Mouse (Mus musculus): ENCODE measurements at regions not wholly inside any gene's neighbourhood (a gene's known extent, or its start where the extent isn't known, plus 50 kb on each side); places are given as distances from the start of the nearest gene placed in this dataset.

DNA sequence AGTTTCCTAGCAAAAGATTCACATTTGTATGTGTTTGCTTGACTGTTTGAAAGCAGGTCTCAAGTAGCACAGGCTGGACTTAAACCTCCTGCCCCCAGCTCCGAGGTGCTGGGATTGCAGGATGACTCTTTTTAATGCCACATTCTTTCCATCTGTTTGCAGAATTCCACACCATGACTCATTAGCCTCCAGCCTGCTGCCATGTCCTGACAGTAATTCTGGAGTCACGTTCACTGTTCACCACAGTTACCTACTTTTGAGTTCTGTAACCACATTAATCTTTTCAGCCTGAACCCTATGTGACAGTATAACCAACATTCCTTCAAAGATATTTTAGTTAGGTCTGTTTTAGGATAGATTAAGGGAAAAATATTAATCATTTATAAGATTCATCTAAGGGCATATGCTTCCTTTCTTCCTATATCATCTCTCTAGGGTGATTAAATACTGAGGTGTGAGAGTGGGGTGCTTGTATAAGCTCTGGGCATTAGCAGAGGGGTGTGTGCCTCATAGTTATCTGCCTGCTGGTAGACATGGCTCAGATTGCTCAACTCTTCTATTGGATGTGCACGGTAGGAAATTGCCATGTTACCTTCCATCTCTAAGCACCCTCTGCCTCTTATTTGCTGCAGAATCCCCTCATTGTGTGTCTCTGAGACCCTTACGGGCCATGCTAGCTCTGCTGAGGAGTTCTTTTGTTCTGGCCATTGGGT lies 105.3 kb upstream of the Kitl start:
- Histone ChIP-seq H3K27me3 (ENCODE audit: control insufficient read depth, insufficient read depth, low read length) (no peaks in the 10 kb centered on the region), H3K9me3 (ENCODE audit: control insufficient read depth, low read length) (no peaks in the 10 kb centered on the region), H3K36me3 (ENCODE audit: control insufficient read depth, insufficient read depth, low read length) (no peaks in the 10 kb centered on the region), H3K4me2 (ENCODE audit: low read depth) (no peak overlapping the region), H3K4me1 (ENCODE audit: control insufficient read depth, insufficient read depth, low read length) (no peaks in the 10 kb centered on the region), H3K4me3 (ENCODE audit: low read depth, low read length) (no peak overlapping the region), H3K9ac (ENCODE audit: low read length) (no peak overlapping the region), H3K27ac (ENCODE audit: low read depth, low read length) (no peak overlapping the region)
- DNase-seq (ENCODE audit: low spot score), result no peak
- no peak for ATAC-seq (ENCODE audit: insufficient read depth, low FRiP score, low TSS enrichment)
- 72% methylated on average over 4 of the region's 4 CpGs for WGBS

DNA sequence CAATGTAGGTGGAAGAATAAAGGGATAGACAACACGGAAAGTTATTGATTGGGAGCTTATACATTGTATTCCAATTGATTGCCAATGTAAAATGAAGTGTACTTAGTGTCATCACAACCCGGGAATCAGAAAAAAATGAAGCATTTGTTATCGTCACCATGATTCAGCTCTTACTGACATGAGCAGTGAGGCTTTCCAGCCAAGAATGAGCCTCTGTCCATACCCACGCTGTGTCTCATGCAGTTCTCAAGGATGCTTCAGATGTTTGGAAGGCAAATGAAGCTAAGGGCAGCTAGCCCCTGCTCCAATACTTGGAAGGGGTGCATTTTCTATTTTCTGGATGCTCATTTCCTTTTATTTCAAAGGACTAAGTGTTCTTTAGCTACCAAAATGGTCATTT lies 107.4 kb upstream of the Kitl start:
- ATAC-seq (ENCODE audit: insufficient read depth, low FRiP score, low TSS enrichment) (no peak), DNase-seq (ENCODE audit: low spot score) (no peak)
- 69% methylated on average over 4 of the region's 4 CpGs for WGBS
- Histone ChIP-seq H3K27me3 (ENCODE audit: control insufficient read depth, insufficient read depth, low read length) (no peaks in the 10 kb centered on the region), H3K4me1 (ENCODE audit: control insufficient read depth, insufficient read depth, low read length) (no peaks in the 10 kb centered on the region), H3K9ac (ENCODE audit: low read length) (no peak overlapping the region), H3K4me3 (ENCODE audit: low read depth, low read length) (no peak overlapping the region), H3K36me3 (ENCODE audit: control insufficient read depth, insufficient read depth, low read length) (no peaks in the 10 kb centered on the region), H3K4me2 (ENCODE audit: low read depth) (no peak overlapping the region), H3K27ac (ENCODE audit: low read depth, low read length) (no peak overlapping the region), H3K9me3 (ENCODE audit: control insufficient read depth, low read length) (no peaks in the 10 kb centered on the region)

- Histone ChIP-seq H3K9ac (ENCODE audit: low read length) (no peak overlapping the region), H3K4me3 (ENCODE audit: low read depth, low read length) (no peak overlapping the region), H3K4me2 (ENCODE audit: low read depth) (no peak overlapping the region), H3K9me3 (ENCODE audit: control insufficient read depth, low read length) (no peaks in the 10 kb centered on the region), H3K27me3 (ENCODE audit: control insufficient read depth, insufficient read depth, low read length) (no peaks in the 10 kb centered on the region), H3K36me3 (ENCODE audit: control insufficient read depth, insufficient read depth, low read length) (no peaks in the 10 kb centered on the region), H3K27ac (ENCODE audit: low read depth, low read length) (no peak overlapping the region), H3K4me1 (ENCODE audit: control insufficient read depth, insufficient read depth, low read length) (no peaks in the 10 kb centered on the region)
- DNase-seq (ENCODE audit: low spot score) (no peak), ATAC-seq (ENCODE audit: insufficient read depth, low FRiP score, low TSS enrichment) (no peak)
- WGBS, result 87% methylated on average over 6 of the region's 6 CpGs
Measured at GRCm38 (mm10) chr10:99906778-99907435, 108.5 kb upstream of the Kitl start.

DNA sequence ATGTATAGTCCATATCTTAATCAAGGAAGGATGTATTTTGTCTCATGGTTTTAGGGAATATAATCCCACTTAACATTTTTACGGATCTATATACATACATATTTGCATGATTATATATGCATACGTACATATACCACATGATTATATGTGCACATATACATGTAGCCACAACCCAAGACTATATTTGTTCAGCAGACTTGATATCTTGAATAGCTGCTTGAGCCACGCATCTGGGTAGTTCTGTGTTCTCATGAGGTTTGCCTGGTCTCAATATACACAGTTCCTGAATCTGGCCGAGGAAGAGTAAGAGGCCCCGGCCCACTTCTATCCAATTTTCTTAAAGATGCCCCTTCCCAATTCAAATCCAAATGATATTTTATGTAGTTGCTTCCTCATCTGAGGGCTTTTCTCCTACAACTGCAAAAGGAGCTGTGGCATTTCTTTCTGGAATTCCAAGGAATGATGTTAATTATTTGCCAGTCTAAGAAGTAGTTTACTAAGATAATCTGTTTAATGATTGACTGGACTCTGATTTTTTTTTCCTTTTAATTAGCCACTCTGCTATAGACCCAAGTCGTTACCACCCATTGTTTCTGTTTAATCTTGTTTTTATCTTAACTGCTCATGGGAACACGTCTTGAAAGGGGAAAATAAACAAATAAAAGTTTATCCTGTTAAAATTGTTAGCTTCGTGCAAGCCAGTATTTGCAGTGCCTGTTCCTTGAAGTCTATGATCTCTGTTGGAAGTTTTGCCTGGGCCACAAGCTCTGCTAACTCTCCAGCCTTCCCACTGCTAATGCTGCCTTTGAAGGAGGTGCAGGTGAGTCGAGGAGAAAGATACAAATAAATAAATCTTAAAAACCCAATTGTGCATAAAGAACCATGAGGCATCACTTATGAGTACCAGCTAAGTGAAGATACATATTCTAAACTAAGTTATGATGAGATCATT lies 112.9 kb upstream of the Kitl start:
- 66% methylated on average over 9 of the region's 9 CpGs for WGBS
- Histone ChIP-seq H3K4me2 (ENCODE audit: low read depth) (no peak overlapping the region), H3K27me3 (ENCODE audit: control insufficient read depth, insufficient read depth, low read length) (no peaks in the 10 kb centered on the region), H3K4me1 (ENCODE audit: control insufficient read depth, insufficient read depth, low read length) (no peaks in the 10 kb centered on the region), H3K36me3 (ENCODE audit: control insufficient read depth, insufficient read depth, low read length) (no peaks in the 10 kb centered on the region), H3K9me3 (ENCODE audit: control insufficient read depth, low read length) (no peaks in the 10 kb centered on the region), H3K27ac (ENCODE audit: low read depth, low read length) (no peak overlapping the region), H3K9ac (ENCODE audit: low read length) (no peak overlapping the region), H3K4me3 (ENCODE audit: low read depth, low read length) (no peak overlapping the region)
- DNase-seq (ENCODE audit: low spot score), result no peak
- ATAC-seq (ENCODE audit: insufficient read depth, low FRiP score, low TSS enrichment), result no peak

- H3K9ac ChIP-seq (ENCODE audit: low read length), result no peak overlapping the region
- no peak overlapping the region for H3K27ac ChIP-seq (ENCODE audit: low read depth, low read length)
- no peak overlapping the region for H3K4me3 ChIP-seq (ENCODE audit: low read depth, low read length)
- H3K36me3 ChIP-seq (ENCODE audit: control insufficient read depth, insufficient read depth, low read length), result no peaks in the 10 kb centered on the region
- H3K27me3 ChIP-seq (ENCODE audit: control insufficient read depth, insufficient read depth, low read length), result no peaks in the 10 kb centered on the region
- H3K9me3 ChIP-seq (ENCODE audit: control insufficient read depth, low read length), result no peaks in the 10 kb centered on the region
- H3K4me1 ChIP-seq (ENCODE audit: control insufficient read depth, insufficient read depth, low read length), result no peaks in the 10 kb centered on the region
- 62% methylated on average over 8 of the region's 8 CpGs for WGBS
- no peak overlapping the region for H3K4me2 ChIP-seq (ENCODE audit: low read depth)
- ATAC-seq (ENCODE audit: insufficient read depth, low FRiP score, low TSS enrichment), result 0 out of 2 replicates have a peak, but pooled peaks have one; percentile 32
- DNase-seq (ENCODE audit: low spot score), result no peak
Measured at GRCm38 (mm10) chr10:99900955-99901835, 114.2 kb upstream of the Kitl start.

- H3K27me3 ChIP-seq (ENCODE audit: control insufficient read depth, insufficient read depth, low read length), result no peaks in the 10 kb centered on the region
- no peak overlapping the region for H3K4me2 ChIP-seq (ENCODE audit: low read depth)
- ATAC-seq (ENCODE audit: insufficient read depth, low FRiP score, low TSS enrichment) (no peak), DNase-seq (ENCODE audit: low spot score) (no peak)
- no peaks in the 10 kb centered on the region for H3K36me3 ChIP-seq (ENCODE audit: control insufficient read depth, insufficient read depth, low read length)
- no peak overlapping the region for H3K9ac ChIP-seq (ENCODE audit: low read length)
- no peaks in the 10 kb centered on the region for H3K4me1 ChIP-seq (ENCODE audit: control insufficient read depth, insufficient read depth, low read length)
- no peak overlapping the region for H3K27ac ChIP-seq (ENCODE audit: low read depth, low read length)
- WGBS, result 16% methylated on average over 3 of the region's 3 CpGs
- no peaks in the 10 kb centered on the region for H3K9me3 ChIP-seq (ENCODE audit: control insufficient read depth, low read length)
- no peak overlapping the region for H3K4me3 ChIP-seq (ENCODE audit: low read depth, low read length)
Measured at GRCm38 (mm10) chr10:99893999-99894398, 121.4 kb upstream of the Kitl start.

- WGBS, result 88% methylated on average over 3 of the region's 3 CpGs
- H3K36me3 ChIP-seq (ENCODE audit: control insufficient read depth, insufficient read depth, low read length), result no peaks in the 10 kb centered on the region
- no peak overlapping the region for H3K9ac ChIP-seq (ENCODE audit: low read length)
- DNase-seq (ENCODE audit: low spot score) (no peak), ATAC-seq (ENCODE audit: insufficient read depth, low FRiP score, low TSS enrichment) (no peak)
- H3K9me3 ChIP-seq (ENCODE audit: control insufficient read depth, low read length), result no peaks in the 10 kb centered on the region
- no peaks in the 10 kb centered on the region for H3K4me1 ChIP-seq (ENCODE audit: control insufficient read depth, insufficient read depth, low read length)
- H3K27ac ChIP-seq (ENCODE audit: low read depth, low read length), result no peak overlapping the region
- H3K27me3 ChIP-seq (ENCODE audit: control insufficient read depth, insufficient read depth, low read length), result no peaks in the 10 kb centered on the region
- no peak overlapping the region for H3K4me2 ChIP-seq (ENCODE audit: low read depth)
- no peak overlapping the region for H3K4me3 ChIP-seq (ENCODE audit: low read depth, low read length)
Measured at GRCm38 (mm10) chr10:99891899-99892298, 123.5 kb upstream of the Kitl start.

DNA sequence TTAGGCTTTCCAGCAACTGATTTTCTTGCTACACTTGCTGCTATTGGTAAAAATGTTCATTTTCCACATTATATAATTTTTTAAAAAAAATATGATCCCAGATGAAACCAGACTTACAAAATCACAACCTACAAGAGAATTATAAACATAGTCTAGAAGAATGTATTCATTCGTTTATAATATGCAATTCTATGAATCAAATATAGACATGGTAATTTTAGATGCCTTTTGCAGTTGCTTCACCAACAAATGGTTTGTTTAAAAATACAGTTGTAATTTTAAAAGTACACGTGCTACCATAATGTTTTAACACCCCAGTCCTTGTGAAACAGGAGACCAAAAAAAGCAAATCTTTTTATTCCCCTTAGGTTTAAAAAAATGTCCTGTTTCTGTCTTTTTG lies 122.4 kb upstream of the Csl start:
- DNase-seq (ENCODE audit: low spot score), result no peak
- H3K4me2 ChIP-seq (ENCODE audit: low read depth), result no peak overlapping the region
- no peaks in the 10 kb centered on the region for H3K36me3 ChIP-seq (ENCODE audit: control insufficient read depth, insufficient read depth, low read length)
- no peaks in the 10 kb centered on the region for H3K9me3 ChIP-seq (ENCODE audit: control insufficient read depth, low read length)
- ATAC-seq (ENCODE audit: insufficient read depth, low FRiP score, low TSS enrichment), result no peak
- H3K27me3 ChIP-seq (ENCODE audit: control insufficient read depth, insufficient read depth, low read length), result no peaks in the 10 kb centered on the region
- 90% methylated on average over 2 of the region's 2 CpGs for WGBS
- no peak overlapping the region for H3K4me3 ChIP-seq (ENCODE audit: low read depth, low read length)
- no peaks in the 10 kb centered on the region for H3K4me1 ChIP-seq (ENCODE audit: control insufficient read depth, insufficient read depth, low read length)
- H3K27ac ChIP-seq (ENCODE audit: low read depth, low read length), result no peak overlapping the region
- H3K9ac ChIP-seq (ENCODE audit: low read length), result no peak overlapping the region

Measured in neural tube, embryonic 11.5 days (tissue).